Mouse (Mus musculus) erythroblast, embryonic 14.5 days (primary cell): ENCODE results near the gene Zfp451.

Source experiments
- GATA1 ChIP-seq: IDR thresholded peaks from 2 replicates; pipeline ENCODE4 v1.6.1; 2012; ENCODE audit warnings: low read length, inconsistent platforms, mixed read lengths
- TAL1 ChIP-seq: IDR thresholded peaks from 3 replicates; pipeline ENCODE4 v1.6.1; 2012; ENCODE audit warnings: low read length, inconsistent platforms, mixed read lengths

DNA sequence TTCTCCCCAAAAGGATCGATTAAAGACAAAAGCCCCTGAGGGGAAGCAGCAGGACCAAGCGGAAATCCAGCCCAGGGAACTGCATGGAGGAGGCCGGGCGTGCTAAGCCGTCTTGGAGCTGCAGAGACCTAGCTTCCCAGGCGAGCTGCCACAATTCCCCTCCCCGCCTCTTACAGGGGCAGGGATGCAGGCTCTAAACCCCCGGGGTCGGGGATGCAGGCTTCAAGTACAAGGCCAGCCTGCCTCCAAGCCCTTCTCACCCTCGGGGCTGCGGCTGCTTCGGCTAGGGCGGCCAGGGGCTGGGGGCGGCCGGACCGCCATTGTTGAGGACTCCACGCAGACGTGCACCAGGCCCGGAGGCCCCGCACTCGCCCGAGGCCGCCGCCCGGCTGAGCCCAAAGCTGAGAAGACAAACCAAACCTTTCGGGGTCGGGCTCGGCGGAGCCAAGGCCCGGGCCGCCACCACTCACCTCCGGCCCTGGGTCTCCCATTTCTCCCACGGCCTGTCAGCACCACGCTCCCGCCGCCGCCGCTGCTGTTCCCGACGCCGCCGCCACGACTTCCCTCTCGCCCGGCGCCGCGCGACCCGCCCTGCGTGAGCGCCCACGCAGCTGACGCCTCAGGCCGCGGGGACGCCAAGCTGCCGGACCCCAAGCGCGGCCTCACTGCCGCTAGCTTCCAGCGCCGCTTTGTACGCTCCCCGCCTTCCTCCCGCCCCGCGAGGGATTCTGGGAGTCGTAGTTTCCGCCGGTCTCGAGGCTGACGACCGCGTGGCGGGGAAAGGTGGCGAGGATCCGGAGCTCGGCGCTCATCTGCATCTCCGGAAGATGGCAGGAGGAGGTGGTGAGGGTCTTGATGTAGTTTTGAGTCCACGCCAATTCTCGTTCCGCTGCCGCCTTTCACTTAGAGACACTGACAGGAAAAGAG lies at the start of gene Zfp451:
- TF ChIP-seq GATA1 (no peak), TAL1 (no peak)
